In the genomic region with DNA sequence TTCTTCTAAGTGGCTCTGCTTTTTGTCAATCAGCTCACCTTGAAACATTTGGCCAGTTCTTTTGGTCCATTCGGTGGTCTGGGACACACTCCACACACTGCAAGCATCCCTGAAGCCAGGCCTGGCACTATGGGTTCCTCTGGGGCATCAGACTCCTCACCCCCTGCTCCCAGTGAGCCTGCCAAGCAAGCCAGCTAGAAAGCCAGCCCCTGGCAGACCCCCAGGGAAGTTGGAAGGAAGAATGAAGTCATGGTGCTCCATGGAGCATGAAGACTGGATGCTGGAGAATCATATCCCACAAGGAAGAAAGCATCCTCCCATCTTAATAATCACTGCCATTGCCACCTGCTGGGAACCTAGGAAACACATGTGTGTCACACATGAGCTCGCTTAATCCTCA, we compare ENCODE assay signal across 23 mouse cellular contexts. TPM values are rescaled to one million over a fixed set of nuclear protein-coding genes. Genes with fewer than 3 reads are reported as not detected.
"Had no signal": no experiment of that assay in that cellular context is flagged by ENCODE, and none has a peak within 500 bp of the region (broad histone marks: within the 10 kb centered on the region; RNA-seq: fewer than 3 reads in every experiment).

No protein-coding gene starts in this region.

- H3K27me3 ChIP-seq: hindbrain, embryonic 13.5 days; hindbrain, embryonic 15.5 days; intestine, embryonic 15.5 days had no signal

- ATAC-seq: inflammation-experienced regulatory T-cells, adult 6 months; intestine, embryonic 15.5 days; intestine, postnatal 0 days had no signal

- DNase-seq: gastrocnemius, adult 2 months; gastrocnemius, postnatal 10 days; gastrocnemius, postnatal 25 days; heart, adult 18-20 months; heart, postnatal 10 days; heart, postnatal 4 days; kidney, adult 18-20 months; kidney, adult 8-10 months; kidney, postnatal 10 days; kidney, postnatal 25 days; kidney, postnatal 4 days; liver; liver, embryonic 13.5 days had no signal

RNA-seq across cellular contexts. Expression of gene Slc26a9, which starts 4.8 kb away (rescaled TPM):
- total RNA-seq: gastrocnemius, adult 2 months; gastrocnemius, postnatal 10 days; gastrocnemius, postnatal 25 days; granulocyte monocyte progenitor cell, adult 5-6 weeks; heart, postnatal 10 days; heart, postnatal 25 days had no signal
- polyA plus RNA-seq: inflammation-experienced regulatory T-cells, adult 6 months; limb, embryonic 10.5 days; limb, embryonic 12.5 days; liver, embryonic 11.5 days; liver, embryonic 13.5 days had no signal
